Mouse (Mus musculus): ENCODE measurements around the gene Jmjd1c.
A peak's percentile ranks its signal among the peaks of the same experiment; 100 is the strongest.
"Not testable (repeated sequence)": the region's sequence is repeated elsewhere in the genome, so short reads cannot be mapped to it uniquely, and the experiment has no call there.

Jmjd1c gene

GRCm38 (mm10) chr10:67100831-67101251 is 4.9 kb downstream of the Jmjd1c start:
- DNase-seq (ENCODE audit: low spot score in 2 of 2), result no peak

GRCm38 (mm10) chr10:67104543-67104942 is 8.6 kb downstream of the Jmjd1c start:
- no peak for DNase-seq (ENCODE audit: low spot score in 2 of 2)

- DNase-seq (ENCODE audit: low spot score in 2 of 2), result no peak
These were observed 9.6 kb downstream of the Jmjd1c start for GRCm38 (mm10) chr10:67105331-67106217.

GRCm38 (mm10) chr10:67106400-67106799 is 10.5 kb downstream of the Jmjd1c start:
- no peak for DNase-seq (ENCODE audit: low spot score in 2 of 2)

GRCm38 (mm10) chr10:67107017-67107761 is 11.3 kb downstream of the Jmjd1c start:
- no peak for DNase-seq (ENCODE audit: low spot score in 2 of 2)

- no peak for DNase-seq (ENCODE audit: low spot score in 2 of 2)
These were observed 12.2 kb downstream of the Jmjd1c start for GRCm38 (mm10) chr10:67108096-67108495.

- no peak for DNase-seq (ENCODE audit: low spot score in 2 of 2)
These were observed 13.7 kb downstream of the Jmjd1c start for GRCm38 (mm10) chr10:67109635-67110034.

- no peak for DNase-seq (ENCODE audit: low spot score in 2 of 2)
These were observed 15.3 kb downstream of the Jmjd1c start for GRCm38 (mm10) chr10:67111044-67111798.

GRCm38 (mm10) chr10:67111799-67112177 is 15.9 kb downstream of the Jmjd1c start:
- DNase-seq (ENCODE audit: low spot score in 2 of 2), result no peak

- DNase-seq (ENCODE audit: low spot score in 2 of 2), result not testable (repeated sequence)
These were observed 17.0 kb downstream of the Jmjd1c start for GRCm38 (mm10) chr10:67112967-67113366.

GRCm38 (mm10) chr10:67113833-67114232 is 17.9 kb downstream of the Jmjd1c start:
- no peak for DNase-seq (ENCODE audit: low spot score in 2 of 2)

- DNase-seq (ENCODE audit: low spot score in 2 of 2), result peak; percentile 67 to 77
These were observed 19.2 kb downstream of the Jmjd1c start for GRCm38 (mm10) chr10:67115115-67115514.

GRCm38 (mm10) chr10:67115666-67116091 is 19.8 kb downstream of the Jmjd1c start:
- DNase-seq (ENCODE audit: low spot score in 2 of 2), result peak; percentile 58 to 60

- no peak for DNase-seq (ENCODE audit: low spot score in 2 of 2)
These were observed 20.3 kb downstream of the Jmjd1c start for GRCm38 (mm10) chr10:67116251-67116650.

- no peak for DNase-seq (ENCODE audit: low spot score in 2 of 2)
These were observed 23.4 kb downstream of the Jmjd1c start for GRCm38 (mm10) chr10:67119291-67119690.

- peak in 1 of 2 experiments; percentile 38 for DNase-seq (ENCODE audit: low spot score in 2 of 2)
These were observed 24.3 kb downstream of the Jmjd1c start for GRCm38 (mm10) chr10:67120180-67120579.

GRCm38 (mm10) chr10:67120640-67121039 is 24.7 kb downstream of the Jmjd1c start:
- no peak for DNase-seq (ENCODE audit: low spot score in 2 of 2)

GRCm38 (mm10) chr10:67123756-67124155 is 27.8 kb downstream of the Jmjd1c start:
- no peak for DNase-seq (ENCODE audit: low spot score in 2 of 2)

GRCm38 (mm10) chr10:67124156-67124555 is 28.2 kb downstream of the Jmjd1c start:
- DNase-seq (ENCODE audit: low spot score in 2 of 2), result no peak

- peak; percentile 61 to 77 for DNase-seq (ENCODE audit: low spot score in 2 of 2)
These were observed 30.3 kb downstream of the Jmjd1c start for GRCm38 (mm10) chr10:67126061-67126858.
